Mouse (Mus musculus): ENCODE results near the gene Plxdc2.
A peak's percentile ranks its signal among the peaks of the same experiment; 100 is the strongest.

Gene Plxdc2

DNA sequence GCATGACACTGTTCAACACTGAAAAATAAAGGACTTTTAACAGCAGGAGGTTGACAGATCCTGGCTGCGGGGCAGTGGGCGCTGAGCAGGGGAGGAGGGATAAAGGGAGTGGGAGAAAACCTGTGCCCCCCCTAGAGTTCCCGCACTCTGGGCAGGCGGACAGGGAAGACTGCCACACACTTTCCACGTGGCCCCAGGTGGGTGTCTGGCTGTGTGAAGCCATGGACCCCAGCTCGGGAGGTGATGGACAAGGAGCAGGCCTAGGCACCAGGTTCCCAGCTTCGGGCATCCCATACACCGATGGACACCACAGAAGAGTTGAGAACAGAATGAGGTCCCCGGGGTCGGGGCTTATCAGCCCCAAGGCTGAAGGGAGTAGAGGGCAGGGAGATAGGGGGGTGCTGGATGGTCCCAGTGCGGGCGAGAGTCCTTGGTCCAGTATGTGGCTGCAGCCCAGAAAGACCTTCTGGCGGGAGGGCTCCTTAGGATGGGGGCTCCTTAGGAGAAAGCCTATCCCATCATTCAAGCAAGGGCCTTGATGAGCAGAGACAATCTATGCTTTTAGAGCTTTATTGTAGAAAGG, 215.2 kb downstream of the Plxdc2 start:
- no peak for DNase-seq (ENCODE audit: low spot score)

DNA sequence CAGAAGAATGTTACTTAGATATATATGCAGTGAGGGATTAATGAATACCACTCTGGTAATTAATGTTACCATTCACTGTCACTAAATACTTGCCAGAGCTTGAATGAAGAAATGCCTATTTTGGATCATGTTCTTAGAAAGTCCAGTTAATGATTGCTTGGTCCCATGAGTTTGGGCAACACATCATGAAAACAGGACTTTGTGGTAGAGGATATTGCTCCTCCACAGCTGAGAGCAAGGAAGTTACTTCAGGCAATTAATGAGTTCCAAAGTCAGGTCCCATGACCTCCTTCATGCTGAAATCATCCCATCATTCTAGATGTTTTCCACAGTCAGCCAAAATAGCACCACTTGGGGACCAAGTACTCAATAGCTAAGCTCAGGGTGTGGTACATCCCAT, 220.5 kb downstream of the Plxdc2 start:
- DNase-seq (ENCODE audit: low spot score): no peak

DNA sequence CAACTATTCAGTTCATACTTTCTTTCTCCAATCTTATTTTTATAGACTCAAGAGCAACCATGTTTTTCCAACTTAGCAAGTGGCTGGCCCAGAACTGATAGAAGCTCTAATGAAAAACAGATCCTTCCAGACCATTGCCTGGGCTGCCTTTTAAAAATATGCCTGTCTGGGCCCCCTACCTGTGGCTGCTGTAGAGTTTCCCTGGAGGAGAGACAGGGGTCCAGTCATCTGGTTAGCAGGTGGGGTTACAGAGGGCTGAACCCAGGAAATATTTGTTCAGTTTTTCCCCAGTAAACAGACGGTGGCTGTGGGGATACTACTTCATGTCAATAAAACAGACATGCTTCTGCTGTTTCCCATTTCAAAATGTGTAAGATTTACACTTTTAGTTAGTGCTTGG, 222.0 kb downstream of the Plxdc2 start:
- DNase-seq (ENCODE audit: low spot score): no peak

DNA sequence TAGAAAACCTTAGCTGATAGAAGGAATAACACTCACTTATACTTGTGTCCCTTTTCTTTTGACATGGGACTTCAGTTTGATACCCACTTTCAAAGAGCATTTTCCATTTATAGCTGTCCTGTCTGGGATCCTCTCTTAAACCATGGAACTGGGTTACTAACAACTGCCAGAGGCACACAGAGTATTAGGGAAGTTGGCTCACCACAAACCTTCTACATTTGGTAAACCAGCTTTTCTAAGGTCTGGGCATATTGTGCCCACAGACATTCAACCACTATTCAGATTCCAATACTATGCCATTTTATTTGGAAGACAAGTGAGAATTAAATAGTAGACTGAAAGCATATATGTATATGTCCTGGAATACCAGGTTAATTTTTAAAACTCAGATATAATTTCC, 232.4 kb downstream of the Plxdc2 start:
- no peak for DNase-seq (ENCODE audit: low spot score)

DNA sequence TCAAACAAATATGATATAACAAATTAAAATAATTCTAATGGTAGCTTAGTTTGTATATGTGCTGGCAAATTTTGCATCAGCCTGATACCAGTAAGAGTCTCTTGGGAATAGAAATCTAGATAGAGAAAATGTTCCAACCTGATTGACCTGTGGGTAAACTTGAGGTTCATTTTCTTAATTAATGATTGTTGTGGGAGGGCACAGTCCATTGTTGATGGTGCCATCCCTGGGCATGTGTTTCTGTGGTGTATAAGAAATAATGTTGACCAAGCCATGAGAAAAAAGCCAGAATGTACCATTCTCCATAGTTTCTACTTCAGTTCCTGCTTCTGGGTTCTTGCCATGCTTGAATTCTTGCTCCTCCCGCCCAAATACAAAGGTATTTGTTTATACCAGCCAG, 239.3 kb downstream of the Plxdc2 start:
- DNase-seq (ENCODE audit: low spot score): no peak

DNA sequence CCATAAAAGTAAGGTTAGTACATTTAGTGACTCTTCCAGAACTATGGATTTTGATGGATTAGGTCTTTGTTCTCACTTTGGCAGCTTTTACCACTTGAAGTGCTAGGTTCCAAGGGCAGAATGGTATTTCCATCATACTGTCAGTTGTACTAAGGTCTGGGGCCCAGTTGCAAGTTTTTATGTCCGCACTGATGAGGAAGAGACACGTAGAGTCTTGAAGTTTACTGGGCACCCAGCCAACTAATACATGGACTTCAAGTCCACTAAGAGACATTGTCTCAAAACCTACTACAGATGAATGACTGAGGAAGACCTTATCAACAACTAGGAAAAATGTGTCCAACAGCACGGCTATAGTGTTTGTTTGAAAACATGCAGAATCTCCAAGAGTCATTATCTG, 242.1 kb downstream of the Plxdc2 start:
- no peak for DNase-seq (ENCODE audit: low spot score)

DNA sequence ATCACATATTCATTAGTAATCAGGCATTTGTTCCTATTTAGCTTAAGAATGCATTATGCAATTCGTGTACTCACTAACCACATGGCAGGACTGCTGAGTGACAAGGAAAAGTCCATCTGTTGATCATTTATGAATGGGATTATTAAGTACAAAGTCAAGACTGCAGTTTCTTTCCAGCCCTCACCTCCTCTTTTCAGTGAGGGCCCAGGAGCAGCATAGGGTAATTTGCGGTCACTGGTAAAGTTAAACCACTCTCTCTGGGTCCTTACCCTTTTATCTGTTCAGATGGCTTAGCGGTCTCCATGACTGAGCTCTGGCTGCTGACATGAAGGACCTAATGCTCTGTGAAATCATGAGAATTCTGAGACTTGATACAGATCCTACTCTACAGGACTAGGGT, 248.2 kb downstream of the Plxdc2 start:
- DNase-seq (ENCODE audit: low spot score): no peak

DNA sequence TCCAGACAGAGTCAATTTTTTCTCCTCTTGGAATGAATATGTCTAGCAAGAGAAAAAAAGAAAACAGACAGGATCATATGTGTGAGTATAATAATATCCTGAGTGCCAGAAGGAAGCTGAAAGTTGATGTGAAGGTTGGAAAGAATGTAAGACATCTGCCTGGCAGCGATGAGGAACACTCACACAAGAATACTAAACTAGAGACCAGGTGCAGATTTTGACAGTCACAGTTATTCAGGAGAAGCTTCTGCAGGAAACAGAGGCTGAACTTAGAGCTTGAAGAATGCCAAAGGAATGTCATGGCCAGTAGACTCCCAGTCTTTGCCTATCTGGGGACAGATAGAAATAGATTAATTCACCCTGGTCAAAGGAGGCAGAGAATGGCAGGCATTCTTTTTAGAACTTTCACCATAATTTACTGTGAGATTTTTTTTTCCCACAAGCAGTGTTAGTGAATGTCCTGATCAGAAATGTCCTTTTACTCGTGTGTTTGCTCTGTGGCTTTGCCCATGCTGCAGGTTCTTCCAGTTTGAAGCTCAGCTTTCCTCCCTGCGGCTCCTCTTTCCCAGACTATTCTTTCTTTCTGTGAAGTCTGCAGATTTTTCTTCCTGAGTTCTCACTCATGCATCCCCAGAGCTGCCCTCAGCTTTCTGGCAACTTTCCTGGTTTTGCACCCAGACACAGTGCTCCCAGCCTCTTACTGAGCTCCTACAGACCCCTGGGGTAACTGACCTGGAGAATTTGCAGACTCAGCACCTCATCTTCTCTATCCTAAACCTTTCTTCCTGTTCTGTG, 251.9 kb downstream of the Plxdc2 start:
- no peak for DNase-seq (ENCODE audit: low spot score)

DNA sequence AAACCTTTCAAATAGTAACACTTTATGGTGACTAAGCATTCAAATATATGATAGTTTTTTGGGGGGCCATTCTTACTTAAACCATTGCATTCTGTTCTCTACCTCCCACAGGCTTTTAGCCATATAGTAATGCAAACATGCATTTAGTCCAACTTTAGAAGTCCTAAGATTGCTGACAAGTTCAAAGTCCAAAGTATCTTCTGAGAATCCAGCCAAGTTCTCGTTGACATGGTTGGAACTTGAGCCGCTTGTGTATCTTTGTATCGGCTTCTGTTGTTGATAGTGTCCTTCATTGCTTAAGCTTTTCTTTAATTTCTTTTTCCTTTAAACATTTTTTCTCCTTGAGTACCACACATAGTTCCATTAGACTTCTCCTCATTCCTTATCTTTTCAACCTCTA, 286.0 kb downstream of the Plxdc2 start:
- DNase-seq (ENCODE audit: low spot score): no peak

DNA sequence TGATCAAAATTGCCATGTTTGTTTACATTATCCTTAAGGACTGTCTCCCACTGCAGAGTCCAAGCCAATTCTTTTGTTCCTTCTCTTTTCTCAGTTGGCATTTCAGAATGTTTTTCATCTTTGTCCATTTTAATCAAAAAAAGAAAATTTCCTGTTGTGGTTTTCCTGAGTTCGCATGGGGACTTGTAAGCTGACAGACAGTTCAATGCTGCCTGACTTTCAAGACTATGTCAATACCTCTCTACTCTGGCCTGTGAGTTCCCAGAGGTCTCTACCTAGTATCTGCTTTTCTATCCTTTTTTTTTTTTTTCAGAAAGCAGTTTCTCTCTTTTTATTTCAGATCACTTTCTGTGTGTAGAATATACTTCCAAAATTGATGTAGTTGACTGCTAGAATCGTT, 295.6 kb downstream of the Plxdc2 start:
- no peak for DNase-seq (ENCODE audit: low spot score)

DNA sequence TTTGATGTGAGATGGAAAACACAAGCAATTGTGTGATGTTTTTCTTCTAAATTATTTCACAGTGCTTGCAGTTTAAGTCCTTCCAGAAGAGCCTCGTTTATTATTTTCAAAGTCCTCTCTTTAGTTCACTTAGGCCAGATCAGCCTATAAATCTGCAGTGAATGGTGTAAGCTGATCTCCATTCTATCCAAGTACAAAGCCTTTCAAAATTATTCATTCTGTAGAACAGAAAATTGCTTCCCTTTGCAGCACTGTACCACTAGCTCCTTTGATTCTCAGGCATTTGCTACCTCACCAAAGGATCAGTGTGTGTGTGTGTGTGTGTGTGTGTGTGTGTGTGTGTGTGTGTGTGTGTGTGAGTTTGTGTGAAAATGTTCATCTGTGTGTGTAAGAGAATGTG, 308.4 kb downstream of the Plxdc2 start:
- no peak for DNase-seq (ENCODE audit: low spot score)

DNA sequence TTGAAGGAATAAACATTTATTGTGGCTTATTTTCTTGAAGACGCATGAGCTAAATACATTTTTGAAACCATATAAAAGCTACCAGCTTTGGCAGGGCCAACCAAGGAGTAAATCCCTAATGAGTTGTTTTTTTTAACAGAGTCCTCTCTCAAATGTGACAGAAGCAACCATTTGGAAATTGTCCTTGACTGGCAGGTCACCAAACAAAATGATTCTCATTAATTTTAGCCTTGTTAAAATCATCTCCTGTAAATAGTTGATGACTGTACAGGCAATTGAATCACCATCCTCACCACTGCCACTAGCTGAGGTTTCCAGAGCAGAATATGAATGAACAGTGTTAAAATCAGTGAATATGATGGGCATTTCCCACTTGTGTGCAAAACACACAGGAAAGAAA, 312.3 kb downstream of the Plxdc2 start:
- DNase-seq (ENCODE audit: low spot score): no peak

DNA sequence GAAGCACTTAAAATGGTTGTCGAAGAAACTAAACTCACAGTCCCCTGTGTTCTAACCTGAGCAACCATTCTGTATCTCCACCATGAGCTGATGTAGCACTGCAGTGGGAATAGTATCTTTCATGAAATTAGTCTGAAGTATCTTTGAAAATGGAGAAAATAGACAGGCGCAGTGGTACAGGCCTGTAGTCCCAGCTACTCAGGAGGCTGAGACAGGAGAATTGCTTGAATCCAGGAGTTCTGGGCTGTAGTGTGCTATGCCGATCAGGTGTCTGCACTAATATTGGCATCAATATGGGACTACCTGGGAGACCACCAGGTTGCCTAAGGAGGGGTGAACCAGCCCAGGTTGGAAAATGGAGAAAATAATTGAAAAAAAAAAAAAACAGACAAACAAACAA, 326.8 kb downstream of the Plxdc2 start:
- no peak for DNase-seq (ENCODE audit: low spot score)

DNA sequence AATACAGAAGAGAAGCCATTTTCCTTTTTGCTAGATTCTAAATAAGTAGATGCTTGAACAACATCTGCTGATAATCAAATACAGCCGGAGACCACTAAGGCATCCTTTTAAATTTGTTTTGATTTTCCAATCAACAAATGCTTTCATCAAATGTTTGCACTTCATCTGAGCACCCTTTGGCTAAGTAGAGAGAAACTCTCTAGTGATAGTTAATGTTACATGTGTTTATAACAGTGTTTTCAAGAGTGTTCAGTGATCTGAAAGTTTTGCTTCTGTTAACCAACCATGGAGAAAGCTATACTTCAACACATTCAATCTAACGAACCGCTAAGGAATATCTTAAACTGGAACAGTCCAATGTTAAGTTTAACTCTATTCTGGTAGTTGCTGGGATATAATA, 327.6 kb downstream of the Plxdc2 start:
- DNase-seq (ENCODE audit: low spot score): no peak

DNA sequence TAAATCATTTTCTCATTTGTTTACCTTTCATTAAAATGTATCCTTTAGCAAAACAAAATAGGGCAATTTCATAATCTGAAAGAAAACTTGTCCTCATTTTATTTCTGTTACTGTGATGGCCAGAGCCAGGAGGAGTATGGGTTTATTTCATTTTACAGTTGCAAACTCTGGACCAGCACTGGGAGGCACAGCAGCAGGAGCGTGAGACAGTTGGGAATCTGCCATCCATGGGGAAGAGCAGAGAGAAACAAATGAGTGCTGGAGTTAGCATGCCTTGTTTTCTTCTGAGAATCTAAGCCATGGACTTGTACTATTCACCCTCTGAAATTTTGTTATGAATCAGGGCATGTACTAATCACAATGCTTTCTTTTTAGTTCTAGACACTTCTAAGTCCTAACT, 328.4 kb downstream of the Plxdc2 start:
- no peak for DNase-seq (ENCODE audit: low spot score)

DNA sequence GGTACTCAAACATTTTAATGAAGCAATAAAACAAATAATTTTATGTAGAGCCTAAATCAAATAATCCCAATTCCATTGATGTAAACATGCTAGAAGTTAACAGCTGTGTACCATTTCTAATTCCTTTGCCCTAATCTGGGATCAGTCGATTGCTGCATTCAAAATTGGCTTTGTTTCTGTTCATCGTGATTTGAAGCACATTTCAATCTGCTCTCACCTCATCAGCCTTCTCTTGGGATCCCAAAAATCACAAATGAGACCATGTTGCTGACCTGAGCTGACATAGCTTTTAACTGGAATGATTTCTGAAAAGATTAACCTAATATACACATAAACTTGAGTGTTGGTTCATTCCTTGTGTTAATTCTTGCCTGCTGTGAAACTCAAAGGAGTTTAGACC, 340.3 kb downstream of the Plxdc2 start:
- no peak for DNase-seq (ENCODE audit: low spot score)

DNA sequence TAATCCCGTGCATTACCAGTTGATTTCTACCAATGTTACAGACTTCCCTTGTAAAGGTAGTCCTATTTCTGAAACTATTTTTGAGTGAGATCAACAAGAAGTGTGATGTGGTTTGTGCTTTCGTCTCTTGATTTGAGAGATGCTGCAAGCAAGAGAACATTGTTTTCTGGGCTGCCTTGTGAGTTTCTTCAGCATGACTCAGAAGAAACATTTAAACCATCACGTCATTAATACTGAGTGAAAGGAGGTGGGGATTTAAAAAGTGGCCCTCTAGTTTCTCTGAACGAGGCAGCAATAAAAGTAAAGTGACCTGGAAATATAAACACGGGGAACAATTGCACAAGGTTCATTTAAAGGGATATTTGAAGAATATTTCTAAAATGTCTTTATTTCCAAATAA, 341.1 kb downstream of the Plxdc2 start:
- DNase-seq (ENCODE audit: low spot score): no peak

DNA sequence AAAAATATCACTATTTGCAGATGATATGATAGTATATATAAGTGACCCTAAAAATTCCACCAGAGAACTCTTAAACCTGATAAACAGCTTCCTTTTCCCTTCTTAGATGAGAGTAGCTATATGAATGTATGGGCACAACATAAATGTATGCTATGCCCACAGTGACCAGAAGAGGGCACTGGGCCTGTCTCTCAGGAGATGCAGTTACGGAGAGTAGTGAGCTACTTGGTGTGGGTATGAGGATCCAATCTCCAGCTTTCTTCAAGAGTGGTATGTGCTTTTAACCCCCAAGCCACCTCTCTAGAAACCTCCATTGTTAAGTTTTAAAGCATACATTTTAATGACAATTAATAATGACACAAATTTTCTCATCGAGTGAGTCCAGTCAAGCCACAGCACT, 350.1 kb downstream of the Plxdc2 start:
- DNase-seq (ENCODE audit: low spot score): no peak

DNA sequence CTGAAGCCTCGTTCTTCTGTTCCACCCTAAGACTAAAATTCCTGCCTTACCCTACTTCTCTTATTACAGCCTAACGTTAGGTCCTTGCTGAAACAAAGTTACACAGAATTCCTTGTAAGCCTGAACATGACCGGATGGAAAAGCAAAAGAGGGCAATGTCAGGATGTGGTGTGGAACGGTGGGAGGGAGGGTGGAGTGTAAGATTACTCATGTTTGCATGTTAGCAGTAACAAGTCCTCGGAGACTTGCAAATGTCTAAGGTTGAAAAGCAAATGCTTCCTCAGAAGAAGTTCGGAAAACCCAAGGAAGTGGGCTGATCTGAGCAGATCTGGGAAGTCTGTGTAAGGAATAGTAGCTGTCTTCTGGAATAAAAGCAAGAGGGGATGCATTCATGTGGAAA, 353.8 kb downstream of the Plxdc2 start:
- DNase-seq (ENCODE audit: low spot score): no peak

DNA sequence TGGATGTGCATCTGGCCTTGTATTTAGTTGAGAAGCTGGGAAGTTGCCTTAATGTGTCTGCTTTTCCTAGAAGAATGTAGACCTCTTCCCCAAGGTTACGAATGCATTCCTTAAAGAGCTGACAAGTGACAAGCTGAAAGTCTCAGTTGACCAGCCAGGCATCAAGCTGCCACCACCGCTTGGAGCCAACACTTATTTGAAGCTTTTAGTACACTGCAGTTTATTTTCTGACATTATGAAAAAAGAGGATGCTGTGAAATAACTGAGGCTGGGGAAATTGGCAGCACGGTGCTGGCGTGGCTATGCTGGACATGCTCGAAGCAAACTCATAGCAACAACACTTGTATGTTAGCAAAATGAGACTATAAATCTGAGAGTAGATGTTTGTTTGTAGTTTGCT, 374.9 kb downstream of the Plxdc2 start:
- DNase-seq (ENCODE audit: low spot score): no peak

DNA sequence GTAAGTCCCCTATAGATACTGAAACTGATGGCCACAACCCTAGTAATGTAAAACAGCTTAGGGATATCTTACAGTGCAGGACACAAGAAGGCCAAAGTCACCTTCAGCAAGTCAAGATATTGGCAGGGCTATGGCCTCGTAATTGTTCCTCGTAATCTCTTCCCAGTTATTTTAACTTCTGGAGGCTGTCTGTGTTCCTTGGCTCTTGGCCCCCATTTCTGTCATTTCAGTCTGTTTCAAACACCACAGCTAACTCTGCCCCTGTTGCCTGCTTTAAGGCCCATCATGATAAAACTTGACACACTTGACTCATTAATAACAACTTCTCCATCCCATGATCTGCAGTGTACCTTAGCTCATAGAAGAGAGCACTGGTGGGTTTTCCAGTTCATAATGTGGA, 378.3 kb downstream of the Plxdc2 start:
- no peak for DNase-seq (ENCODE audit: low spot score)

DNA sequence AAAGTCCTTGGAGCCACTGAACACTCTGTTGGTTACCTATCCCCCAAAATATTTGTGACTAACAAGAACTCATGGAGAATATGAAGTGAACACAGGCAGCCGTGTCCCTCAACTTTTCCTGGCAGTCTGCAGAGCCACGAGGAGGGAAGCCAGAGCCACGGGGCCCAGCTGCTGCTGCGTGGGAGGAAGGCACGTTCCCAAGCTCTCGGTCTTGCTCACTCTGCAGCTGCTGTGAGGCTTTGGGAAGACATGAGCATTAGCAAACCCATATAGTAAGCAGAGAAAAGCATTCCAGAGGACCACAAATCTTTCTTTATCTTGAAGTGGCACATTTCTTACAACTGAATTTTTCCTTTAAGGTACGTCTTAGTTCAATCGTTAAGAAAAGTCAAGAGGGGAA, 382.1 kb downstream of the Plxdc2 start:
- peak; percentile 37 for DNase-seq (ENCODE audit: low spot score)

DNA sequence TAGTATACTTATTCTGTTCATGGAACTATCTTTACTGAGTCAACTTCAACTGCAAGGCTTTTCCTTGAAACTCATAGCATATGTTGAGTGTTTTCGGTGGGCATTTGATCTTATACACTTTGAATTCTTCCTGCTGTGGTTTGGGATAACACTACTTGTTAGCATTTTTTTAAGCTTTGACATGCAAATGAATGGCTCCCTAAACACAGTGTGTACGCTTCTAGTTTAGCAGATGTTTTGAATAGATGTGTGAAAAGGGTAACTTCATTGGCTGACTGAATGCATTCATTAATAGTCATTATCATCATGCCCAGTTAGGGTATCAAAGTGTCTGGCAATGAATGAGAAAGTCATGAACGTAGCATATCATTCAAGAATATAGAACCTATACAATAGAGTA, 385.7 kb downstream of the Plxdc2 start:
- no peak for DNase-seq (ENCODE audit: low spot score)

DNA sequence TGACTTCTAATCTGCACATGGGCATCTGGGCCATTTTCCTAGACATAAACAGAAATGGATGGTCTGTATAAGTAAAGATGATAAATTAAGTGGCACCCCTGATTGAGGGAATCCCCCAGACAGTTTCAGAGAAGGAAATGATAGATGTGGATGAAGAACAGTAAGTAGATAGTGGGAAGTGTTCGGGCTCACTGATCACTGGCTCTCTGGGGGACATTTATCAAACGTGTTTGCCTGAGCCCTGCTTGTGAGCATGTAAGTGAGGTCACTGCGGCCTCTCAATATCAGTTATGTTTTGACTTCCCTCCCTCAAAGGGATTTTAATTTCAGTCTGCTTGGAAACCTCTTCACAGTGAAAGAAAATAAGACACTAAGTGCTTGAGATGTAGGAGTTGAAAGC, 387.5 kb downstream of the Plxdc2 start:
- DNase-seq (ENCODE audit: low spot score): no peak

All from testis, postnatal 14 days (tissue).